Mouse (Mus musculus): ENCODE data around the gene Abtb2.
"Not testable (repeated sequence)": the region's sequence is repeated elsewhere in the genome, so short reads cannot be mapped to it uniquely, and the experiment has no call there.

The Abtb2 gene

DNA sequence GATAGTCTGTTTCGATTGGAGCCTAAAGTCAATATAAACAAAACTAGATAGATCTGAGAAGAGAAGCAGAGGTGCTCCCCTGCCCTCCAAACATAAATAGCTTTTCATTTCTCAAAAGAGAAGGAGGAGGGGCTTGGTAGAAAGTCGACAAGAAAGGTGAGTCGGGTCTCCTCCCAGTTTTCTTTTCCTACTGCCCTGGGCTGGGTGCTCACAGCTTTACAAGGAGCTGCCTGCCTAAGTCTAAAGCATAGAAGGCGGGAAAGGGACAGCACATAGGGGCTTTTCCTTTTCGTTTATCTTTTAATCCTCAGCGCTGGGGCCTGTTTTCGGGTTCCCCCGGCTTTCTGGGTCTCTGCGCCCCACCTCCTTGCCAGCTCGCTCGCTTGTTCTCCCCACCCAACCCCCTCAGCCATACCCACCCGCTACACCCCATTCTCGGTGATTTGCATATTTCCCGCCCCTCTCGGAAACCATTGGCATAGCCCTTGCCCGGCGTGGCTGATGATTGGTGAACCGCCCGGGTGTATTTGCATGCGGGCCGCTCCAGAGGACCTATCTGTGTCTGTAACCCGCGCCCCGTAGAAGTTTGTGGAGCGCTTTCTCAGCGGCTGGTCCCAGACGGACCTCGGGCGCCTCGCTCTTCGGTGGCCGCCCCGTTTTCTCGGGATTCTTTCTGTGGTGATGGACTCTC is at the start of gene Abtb2:
Gene Abtb2 (plus strand): TSS at position 579 of the 691 bp plus-strand sequence.
- DNase-seq (ENCODE audit: low read depth, low spot score), result peak; percentile 83

DNA sequence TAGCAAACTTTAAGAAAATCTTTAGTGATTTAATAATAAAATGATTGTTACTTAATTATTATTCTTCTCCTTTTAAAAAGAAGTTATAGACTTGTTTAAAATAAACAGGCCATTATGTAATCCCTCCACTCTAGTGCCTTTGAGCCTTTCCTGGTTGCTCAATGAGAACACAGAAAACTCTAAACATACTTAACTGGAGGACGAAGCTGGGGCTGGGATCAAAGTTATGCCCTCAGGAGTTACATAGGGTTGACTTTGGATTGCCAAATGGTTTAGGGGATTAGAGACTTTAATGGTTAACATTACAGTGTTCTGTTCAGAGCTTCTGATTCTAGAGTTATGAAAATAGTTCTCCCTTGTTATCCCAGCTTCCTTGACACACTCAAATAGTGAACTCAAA is 49.6 kb upstream of the Abtb2 start:
- DNase-seq (ENCODE audit: low read depth, low spot score), result no peak

DNA sequence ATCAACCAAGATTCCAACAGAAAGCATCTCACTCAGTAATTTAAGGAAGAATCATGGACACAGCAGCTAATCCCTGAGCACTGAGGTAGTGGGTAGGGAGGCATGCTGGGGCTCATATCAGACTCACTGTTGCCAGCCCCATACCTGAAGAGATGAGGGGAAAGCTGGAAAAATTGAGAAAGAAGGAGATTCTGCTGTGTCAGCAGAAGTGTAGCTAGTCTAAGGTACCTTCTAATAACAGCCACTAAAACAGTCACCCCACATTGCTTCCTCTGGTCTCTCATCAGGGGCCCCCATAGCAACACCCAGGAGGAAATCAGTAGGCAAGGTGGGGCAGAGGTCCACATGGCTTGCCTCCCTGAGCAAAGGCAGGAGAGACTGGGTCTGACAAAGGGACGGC is 40.5 kb upstream of the Abtb2 start:
- DNase-seq (ENCODE audit: low read depth, low spot score), result no peak

DNA sequence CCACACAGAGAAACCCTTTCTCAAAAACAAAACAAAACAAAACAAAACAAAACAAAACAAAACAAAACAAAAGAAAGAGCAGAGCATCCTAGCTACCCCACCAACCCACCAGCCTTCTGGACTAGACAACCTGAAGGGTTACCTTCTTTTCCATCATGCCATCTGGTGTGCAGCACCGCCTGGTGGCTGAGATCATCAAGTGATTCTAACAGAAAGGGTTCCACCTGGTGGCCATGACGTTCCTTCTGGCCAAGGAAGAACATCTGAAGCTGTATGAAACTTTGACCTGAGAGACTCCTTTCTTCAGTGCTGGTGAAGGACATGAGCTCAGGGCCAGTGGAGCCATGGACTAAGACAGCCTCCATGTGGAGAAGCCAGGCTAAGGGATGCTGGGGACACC is 19.0 kb upstream of the Abtb2 start:
- peak; percentile 39 for DNase-seq (ENCODE audit: low read depth, low spot score)

DNA sequence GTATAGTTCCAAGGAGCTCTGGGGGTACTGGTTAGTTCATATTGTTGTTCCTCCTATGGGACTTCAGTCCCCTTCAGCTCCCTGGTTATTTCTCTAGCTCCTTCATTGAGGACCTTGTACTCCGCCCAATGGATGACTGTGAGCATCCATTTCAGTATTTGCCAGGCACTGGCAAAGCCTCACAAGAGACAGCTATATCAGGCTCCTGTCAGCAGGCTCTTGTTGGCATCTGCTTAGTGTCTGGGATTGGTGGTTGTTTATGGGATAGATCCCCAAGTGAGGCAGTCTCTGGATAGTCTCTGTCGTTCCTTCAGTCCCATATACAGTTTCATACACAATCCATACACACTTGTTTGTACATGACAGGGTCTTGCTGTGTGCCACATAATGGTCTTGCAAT is 15.8 kb upstream of the Abtb2 start:
- DNase-seq (ENCODE audit: low read depth, low spot score), result not testable (repeated sequence)

DNA sequence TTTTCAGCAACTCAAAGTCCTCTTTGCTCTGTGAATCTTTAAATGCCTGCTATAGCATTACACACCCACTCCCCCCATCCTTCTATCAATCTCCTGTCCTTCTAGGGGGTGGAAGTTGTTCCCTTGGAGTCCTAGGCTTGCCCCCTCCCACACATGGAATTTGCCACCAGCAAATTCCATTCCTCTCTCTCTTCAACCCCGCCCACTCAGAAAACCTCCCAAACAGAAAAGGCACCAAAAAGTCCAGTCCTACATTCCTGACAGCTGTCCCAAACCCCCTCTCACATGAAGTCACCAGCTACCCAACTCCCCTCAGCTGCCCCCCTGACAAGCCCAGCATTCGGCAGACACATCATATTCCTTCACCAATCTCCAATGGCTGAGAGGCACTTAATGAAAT is 12.1 kb upstream of the Abtb2 start:
- DNase-seq (ENCODE audit: low read depth, low spot score), result no peak

DNA sequence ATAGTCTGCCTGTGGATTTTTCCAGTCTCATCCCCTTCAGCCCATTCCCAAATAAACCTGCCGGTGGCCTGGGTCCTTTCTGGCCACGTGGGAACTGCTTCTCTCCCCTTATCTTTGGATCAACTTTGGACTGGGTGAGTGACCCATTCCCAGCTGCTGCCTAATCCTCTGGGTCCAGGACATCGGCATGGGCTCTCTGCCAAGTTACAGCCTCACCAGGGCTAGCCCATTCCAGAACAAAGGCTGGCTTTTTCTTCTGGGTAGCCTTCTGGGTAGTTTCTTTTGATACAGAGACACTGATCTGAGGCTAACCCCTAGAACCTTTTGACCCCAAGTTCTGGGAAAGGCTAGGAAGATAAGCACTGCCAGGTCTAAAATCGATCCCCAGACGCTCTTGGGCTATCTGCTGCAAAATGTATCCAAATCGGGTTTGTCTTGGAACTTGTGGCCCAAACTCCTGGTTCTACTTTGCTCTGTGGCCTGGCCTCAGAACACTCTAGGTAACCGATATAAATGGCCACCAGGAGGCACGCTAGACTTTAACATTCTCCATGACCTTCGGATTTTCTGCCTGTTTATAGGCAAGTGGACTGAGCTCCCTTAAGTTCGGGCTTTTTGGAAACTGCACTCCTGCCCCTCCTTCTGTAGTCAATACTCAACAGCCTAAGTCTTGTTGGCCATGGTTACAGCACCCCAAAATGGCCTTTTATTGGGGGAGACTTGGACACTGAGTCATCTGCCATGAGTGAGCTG is 9.8 kb upstream of the Abtb2 start:
- no peak for DNase-seq (ENCODE audit: low read depth, low spot score)

DNA sequence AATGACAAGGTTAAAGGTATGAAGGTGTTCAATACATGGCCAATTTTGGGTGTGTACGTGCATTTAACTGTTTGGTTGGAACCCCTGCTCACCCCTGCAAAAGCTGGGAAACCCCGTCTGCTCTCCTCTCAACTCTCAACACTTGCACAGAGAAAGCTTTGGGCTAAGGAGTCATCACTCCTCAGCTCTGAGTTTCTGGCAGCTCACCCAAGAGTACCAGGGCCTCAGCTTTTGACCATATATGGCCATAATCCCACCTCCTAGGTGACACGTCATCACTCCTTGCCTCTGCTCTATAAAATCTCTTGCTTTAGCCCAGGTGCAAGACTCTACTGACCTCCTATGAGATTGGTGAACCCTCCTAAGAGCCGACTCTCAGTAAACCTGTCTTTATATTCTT is 5.2 kb upstream of the Abtb2 start:
- DNase-seq (ENCODE audit: low read depth, low spot score), result no peak

DNA sequence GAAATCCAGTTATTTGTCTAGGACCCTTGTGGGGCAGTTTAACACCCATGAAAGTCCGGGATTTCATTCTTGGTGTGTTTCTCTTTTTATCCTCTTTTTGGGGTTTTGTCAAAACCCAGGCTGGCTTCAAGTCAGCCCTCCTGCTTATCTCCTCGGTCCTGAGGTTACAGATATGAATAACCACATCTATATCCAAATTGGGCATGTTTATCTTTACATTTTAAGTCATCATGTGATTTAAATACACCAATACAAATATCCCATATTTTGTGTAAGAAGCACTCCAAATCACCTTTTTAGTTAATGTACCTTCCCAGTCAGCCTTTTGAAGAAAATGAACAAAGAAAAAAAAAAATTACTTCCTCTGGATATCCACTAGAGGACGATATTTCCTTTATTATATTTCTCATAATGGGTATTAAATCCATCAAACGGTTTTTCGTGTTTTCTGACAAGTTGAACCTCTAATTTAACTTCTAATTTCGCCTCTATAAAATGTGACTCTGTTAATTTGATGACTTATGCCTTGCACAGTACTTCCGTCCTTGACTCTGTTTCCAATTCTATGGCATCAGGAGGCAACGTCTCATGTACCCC is 1.6 kb upstream of the Abtb2 start:
- DNase-seq (ENCODE audit: low read depth, low spot score), result peak; percentile 51

DNA sequence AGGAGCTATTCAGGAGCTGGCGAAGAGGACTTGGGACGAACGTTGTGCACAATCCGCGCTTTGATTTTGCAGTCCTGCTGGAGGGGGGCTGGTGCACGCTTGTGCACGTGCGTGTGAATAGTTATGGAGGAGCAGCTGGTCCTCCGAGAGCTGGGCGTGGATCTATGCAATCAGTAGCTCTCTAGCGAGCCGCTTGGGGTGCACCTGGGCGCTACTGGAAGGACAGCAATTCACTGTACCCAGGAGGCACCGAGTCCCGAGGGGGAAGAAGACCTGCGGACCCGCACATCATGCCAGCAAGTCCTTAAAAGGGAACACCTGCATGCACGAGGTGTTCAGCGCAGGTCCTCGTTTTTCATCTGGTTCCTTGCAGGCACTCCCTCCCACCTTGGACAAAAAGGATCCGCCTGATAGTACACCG is 929 bp upstream of the Abtb2 start:
- peak; percentile 8 for DNase-seq (ENCODE audit: low read depth, low spot score)

DNA sequence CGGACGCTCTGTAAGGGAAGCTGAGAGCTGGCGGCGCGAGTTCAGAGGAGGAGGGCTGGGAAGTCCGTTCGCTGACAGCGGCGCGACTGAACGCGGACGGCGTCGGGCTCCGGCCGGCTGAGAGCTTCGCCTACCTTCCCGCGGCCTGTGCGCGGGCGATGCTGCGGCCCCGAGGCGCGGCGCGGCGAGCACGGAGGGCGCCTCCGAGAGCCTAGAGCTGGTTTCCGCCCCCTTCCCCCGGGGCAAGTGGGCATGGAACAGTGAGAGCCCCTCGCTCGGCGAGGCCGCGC is 258 bp downstream of the Abtb2 start:
- no peak for DNase-seq (ENCODE audit: low read depth, low spot score)

DNA sequence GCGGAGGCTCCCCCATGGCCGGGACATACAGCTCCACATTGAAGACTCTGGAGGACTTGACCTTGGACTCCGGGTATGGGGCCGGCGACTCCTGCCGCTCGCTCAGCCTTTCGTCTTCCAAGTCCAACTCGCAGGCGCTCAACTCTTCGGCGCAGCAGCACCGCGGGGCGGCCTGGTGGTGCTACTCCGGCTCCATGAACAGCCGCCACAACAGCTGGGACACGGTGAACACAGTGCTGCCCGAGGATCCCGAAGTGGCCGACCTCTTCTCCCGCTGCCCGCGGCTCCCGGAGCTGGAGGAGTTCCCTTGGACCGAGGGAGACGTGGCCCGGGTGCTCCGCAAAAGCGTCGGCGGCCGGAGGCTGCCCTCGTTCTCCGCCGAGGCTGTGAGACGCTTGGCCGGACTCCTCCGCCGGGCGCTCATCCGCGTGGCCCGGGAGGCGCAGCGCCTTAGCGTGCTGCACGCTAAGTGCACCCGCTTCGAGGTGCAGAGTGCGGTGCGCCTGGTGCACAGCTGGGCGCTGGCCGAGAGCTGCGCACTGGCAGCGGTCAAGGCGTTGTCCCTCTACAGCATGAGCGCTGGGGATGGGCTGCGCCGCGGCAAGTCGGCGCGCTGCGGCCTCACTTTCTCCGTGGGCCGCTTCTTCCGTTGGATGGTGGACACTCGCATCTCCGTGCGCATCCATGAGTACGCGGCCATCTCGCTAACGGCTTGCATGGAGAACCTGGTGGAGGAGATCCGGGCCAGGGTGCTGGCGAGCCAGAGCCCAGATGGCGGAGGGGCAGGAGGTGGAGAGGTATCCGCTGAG is 807 bp downstream of the Abtb2 start:
- peak; percentile 39 for DNase-seq (ENCODE audit: low read depth, low spot score)

DNA sequence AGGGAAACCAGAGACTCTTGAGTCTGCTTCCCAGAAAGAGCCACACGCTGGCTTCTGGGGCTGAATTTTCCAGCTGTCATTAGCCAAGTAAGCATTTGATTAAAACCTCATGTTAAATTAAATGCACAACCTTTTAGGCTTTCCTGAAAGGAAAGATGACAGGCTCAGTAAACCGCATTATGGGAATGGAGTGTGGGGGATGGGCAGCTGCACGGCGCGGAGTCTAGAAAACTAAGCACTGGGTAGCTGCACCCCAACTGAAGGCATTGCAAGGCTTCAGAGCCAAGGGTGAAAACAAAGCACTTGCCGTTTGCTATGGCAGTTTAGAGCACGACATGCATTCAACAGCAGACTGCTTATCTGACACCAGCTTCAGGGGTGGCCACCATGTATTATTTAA is 2.1 kb downstream of the Abtb2 start:
- no peak for DNase-seq (ENCODE audit: low read depth, low spot score)

DNA sequence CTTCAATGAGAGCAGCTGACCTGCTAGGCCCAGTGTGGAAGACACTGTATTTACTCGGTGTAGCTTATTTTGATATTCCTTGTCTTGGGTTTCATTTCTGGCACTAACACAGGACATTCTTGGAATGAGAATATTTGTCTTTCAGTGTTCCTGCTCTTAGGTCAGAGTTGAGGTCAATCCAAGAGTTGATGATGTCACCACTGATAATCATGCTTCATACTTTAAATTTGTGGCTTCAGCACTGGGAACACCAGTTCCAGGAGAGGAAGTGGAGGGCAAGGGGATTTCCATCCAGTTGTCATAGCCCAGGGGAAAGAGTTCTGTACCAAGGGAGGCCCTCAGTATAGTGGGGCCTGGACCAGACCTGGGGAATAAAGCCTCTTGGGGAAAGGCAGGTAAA is 3.6 kb downstream of the Abtb2 start:
- no peak for DNase-seq (ENCODE audit: low read depth, low spot score)

DNA sequence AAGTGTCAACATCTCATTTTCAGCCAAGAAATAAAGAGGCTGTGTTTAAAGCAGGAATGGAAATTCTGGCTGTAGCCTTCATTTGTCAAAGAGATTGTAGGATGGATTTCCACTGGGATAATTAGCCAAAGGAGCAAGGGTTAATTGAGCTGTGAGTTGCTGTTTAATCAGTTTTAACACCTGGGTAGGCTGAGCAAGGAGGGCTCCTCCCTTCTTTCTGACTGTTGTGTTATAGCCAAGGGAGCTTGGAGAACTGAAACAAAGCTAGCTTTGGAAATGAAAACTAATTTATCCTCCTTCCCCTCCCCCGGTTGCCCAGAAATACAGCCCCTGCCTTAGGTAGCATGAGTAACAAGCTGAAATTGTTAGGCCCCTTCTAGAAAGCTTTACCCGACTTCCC is 6.2 kb downstream of the Abtb2 start:
- DNase-seq (ENCODE audit: low read depth, low spot score), result no peak

DNA sequence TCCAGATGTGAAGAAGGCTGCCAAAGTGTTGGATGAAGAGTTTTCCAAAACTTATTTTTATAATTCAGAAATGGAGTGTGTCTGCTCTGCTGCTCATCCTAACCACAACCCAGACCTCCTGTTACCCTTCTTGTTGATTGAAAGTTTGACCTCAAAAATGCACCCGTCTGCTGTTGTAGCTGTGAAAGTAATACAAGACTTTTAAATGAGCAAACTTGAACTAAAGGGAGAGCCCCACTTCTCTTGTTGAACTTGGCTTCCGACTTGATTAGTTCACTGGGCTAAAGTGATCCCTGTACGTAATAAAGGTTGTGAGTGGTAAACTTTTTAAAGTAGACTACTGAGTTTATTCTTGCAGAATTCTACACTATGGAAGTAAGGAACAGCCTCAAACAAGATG is 10.3 kb downstream of the Abtb2 start:
- no peak for DNase-seq (ENCODE audit: low read depth, low spot score)

DNA sequence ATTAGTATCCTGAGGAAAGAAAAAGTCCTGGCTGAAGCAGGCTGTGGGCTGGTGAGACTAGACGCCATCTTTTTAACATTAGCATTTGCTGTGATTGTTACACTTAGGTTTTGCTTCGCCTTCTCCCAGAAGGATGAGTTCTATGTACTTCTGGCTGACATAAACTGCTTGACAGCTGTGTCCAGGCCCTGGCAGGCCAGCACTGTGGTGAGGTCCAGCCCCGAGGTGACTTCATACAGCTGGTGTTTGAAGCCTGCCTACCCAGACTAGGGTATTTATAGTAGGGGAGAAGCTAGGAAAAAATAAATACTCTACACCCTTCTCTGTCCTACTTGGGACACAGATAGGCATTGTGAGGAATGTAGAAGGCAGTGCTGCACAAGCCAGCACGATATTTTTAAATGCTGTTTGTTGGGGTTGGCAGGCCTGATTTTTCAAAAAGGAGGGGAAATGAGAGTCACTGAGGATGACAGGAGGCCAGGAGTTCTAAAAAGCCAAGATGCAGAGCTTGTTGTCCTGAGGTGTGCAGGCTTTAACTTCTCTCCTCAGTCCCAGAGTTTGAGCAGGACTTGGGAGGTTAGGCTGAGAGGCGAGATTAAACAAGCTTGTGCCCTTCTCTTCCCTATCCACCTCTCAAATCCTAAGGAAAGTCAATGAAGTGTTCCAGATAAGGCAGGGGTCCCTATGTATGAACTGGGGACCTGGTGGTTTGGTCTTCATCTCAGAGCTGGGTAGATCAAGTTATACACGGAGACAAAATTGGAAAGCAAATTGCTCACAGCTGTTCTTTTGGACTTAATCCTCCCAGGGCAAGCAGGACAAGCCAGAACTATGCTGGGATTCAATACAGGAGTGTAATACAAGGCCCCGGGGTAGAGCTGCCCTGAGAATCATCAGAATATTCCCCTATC is 11.9 kb downstream of the Abtb2 start:
- DNase-seq (ENCODE audit: low read depth, low spot score), result no peak

DNA sequence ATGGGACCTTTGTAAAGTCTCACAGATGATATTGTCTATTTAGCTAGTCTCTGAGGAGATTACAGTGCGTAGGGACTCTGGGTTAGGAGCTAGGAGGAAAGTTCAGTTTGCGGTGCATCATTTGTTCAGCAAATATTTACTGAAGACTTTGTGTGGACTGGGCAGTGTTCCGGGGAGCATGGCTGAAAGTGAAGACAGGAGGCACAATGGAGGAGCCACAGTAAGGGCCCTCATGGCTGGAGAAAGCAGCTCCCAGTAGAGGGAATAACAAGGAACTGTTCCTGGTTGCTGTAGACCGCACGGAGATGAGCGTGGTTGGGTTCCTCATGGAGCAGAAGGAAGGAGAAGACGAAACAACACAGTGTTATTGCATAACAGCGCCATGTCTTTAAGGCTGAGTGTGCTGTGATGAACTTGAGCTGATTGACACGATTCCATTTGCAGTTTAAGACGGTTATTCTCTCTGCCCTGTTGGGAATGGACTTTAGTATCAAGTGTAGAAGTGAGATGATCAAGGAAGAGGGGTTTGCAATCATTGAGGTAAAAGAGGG is 12.6 kb downstream of the Abtb2 start:
- DNase-seq (ENCODE audit: low read depth, low spot score), result no peak

DNA sequence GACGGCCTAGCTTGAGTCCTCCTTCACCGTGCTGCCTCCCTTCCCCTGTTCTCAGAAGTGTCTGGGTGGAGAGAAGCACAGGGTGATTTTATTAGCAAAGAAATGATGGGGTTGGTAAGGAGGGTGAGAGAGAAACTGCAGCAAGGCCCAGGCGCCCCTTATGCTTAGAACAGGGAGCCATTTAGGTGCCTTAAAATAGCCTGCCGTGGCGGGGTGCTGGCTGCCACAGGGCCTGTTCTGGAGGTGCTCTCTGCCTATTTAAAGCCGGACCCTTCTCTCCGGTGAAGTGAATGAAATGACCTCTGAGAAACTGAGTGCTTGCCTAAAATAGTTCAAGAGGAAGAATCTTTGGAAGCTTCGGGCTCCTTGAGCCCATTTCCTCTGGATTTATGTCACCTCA is 14.6 kb downstream of the Abtb2 start:
- DNase-seq (ENCODE audit: low read depth, low spot score), result no peak

DNA sequence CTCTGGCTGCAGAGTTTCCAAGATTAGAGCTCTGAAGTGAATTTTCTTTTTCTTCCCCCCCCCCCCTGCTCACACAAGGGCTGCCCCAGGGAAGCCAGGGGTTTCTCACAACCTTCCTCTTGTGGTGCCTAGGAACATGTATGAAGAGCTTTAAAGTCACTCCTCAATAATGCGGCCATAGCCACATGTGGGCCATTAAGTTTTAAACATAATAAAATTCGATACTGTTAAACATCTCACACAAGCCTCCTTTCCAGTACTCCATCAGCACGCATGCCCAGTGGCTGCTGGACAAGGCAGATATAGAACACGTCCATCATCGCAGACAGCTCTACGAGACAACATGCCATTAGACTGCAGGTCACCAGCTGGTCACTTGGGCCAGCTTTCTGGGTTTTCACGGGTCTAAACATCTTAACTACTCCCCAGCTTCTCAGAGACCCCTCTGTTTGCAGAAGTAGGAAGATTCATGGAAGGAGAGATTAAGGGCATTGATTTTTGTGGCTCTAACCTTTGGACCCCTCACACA is 15.3 kb downstream of the Abtb2 start:
- no peak for DNase-seq (ENCODE audit: low read depth, low spot score)

DNA sequence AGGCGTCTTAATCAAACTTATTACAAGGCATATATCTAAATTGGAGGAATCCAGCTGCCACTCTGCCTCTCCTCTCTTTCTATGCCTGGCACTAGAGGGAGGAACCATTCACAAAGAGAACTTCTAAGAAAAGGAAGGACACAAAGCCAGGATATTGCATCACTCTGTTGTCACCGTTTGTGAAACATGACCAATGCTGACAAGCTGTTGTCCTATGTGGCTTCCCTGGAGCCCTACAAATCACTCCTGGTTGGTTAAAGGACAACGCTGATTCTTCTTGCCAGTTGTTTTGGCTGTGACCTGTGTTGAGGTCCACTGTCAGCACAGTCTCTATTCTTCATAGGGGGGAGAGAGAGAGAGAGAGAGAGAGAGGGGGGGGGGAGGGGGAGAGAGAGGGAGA is 17.2 kb downstream of the Abtb2 start:
- no peak for DNase-seq (ENCODE audit: low read depth, low spot score)
